ENCODE assay signal across 11 mouse cellular contexts in genomic region chr16:91716927-91717349, GRCm38 (mm10). TPM values are rescaled to one million over a fixed set of nuclear protein-coding genes. Genes with fewer than 3 reads are reported as not detected.
DNase-seq lines count a peak whose midpoint lies in the region; ATAC-seq and TF ChIP-seq lines count a peak whose summit lies in the region.
"Had no signal": no experiment of that assay in that cellular context is flagged by ENCODE, and none has a peak within 500 bp of the region (broad histone marks: within the 10 kb centered on the region; RNA-seq: fewer than 3 reads in every experiment).

No protein-coding gene starts in this region.

- DNase-seq in lung, embryonic 14.5 days: peak; percentile 21
- no peak for DNase-seq in lung, postnatal 14 days
- DNase-seq in liver, embryonic 13.5 days: peak; percentile 88
- no peak for DNase-seq in frontal cortex, postnatal 10 days (ENCODE audit: low spot score in 2 of 2)
- DNase-seq in adrenal gland, postnatal 4 days (ENCODE audit: low spot score in 2 of 2): no peak
- no peak for DNase-seq in urinary bladder, postnatal 14 days (ENCODE audit: low spot score)
- DNase-seq: left cerebral cortex, postnatal 4 days had no signal

- no peak overlapping the region for H3K4me3 ChIP-seq in lung, embryonic 14.5 days (ENCODE audit: low read depth, low read length)
- no peak overlapping the region for H3K4me3 ChIP-seq in heart, embryonic 12.5 days
- no peak overlapping the region for H3K4me3 ChIP-seq in liver, embryonic 13.5 days (replicated peaks)
- H3K4me3 ChIP-seq in stomach, embryonic 15.5 days (replicated peaks): no peak overlapping the region
- H3K4me3 ChIP-seq: neural tube, embryonic 12.5 days had no signal

- H3K9me3 ChIP-seq in lung, embryonic 14.5 days (ENCODE audit: low read depth, low read length): no peaks in the 10 kb centered on the region
- no peaks in the 10 kb centered on the region for H3K9me3 ChIP-seq in heart, embryonic 12.5 days (replicated peaks)
- H3K9me3 ChIP-seq in liver, embryonic 13.5 days (replicated peaks): no peaks in the 10 kb centered on the region
- H3K9me3 ChIP-seq in stomach, embryonic 15.5 days: no peaks in the 10 kb centered on the region
- H3K9me3 ChIP-seq: neural tube, embryonic 12.5 days had no signal

- 63% methylated on average over 11 of the region's 11 CpGs for WGBS in lung, embryonic 14.5 days
- WGBS in heart, embryonic 12.5 days: 52% methylated on average over 11 of the region's 11 CpGs
- WGBS in liver, embryonic 13.5 days (ENCODE audit: insufficient replicate concordance): 19% methylated on average over 11 of the region's 11 CpGs
- WGBS in stomach, embryonic 15.5 days: 77% methylated on average over 11 of the region's 11 CpGs

- H3K4me2 ChIP-seq in lung, embryonic 14.5 days: no peak overlapping the region
- no peak overlapping the region for H3K4me2 ChIP-seq in heart, embryonic 12.5 days
- peak overlapping the region; percentile 50 for H3K4me2 ChIP-seq in liver, embryonic 13.5 days
- no peak overlapping the region for H3K4me2 ChIP-seq in stomach, embryonic 15.5 days
- H3K4me2 ChIP-seq: neural tube, embryonic 12.5 days had no signal

- no peak overlapping the region for H3K27ac ChIP-seq in lung, embryonic 14.5 days (ENCODE audit: low read depth)
- peak overlapping the region; percentile 46; the same call in 1 of the 2 replicates for H3K27ac ChIP-seq in heart, embryonic 12.5 days (ENCODE audit: poor library complexity, severe bottlenecking)
- H3K27ac ChIP-seq in liver, embryonic 13.5 days: peak overlapping the region; percentile 98
- H3K27ac ChIP-seq in stomach, embryonic 15.5 days: no peak overlapping the region
- H3K27ac ChIP-seq: neural tube, embryonic 12.5 days had no signal

- H3K27me3 ChIP-seq in lung, embryonic 14.5 days (ENCODE audit: insufficient read depth, low read length): no peaks in the 10 kb centered on the region
- no peaks in the 10 kb centered on the region for H3K27me3 ChIP-seq in heart, embryonic 12.5 days (replicated peaks)
- no peaks in the 10 kb centered on the region for H3K27me3 ChIP-seq in liver, embryonic 13.5 days
- no peaks in the 10 kb centered on the region for H3K27me3 ChIP-seq in stomach, embryonic 15.5 days (replicated peaks)
- H3K27me3 ChIP-seq: neural tube, embryonic 12.5 days had no signal

- no peak for TF ChIP-seq CTCF in lung, embryonic 14.5 days (IDR thresholded peaks at IDR 0.05; ENCODE audit: low read depth)

- no peak overlapping the region for H3K9ac ChIP-seq in lung, embryonic 14.5 days
- H3K9ac ChIP-seq in heart, embryonic 12.5 days: no peak overlapping the region
- peak overlapping the region; percentile 64 for H3K9ac ChIP-seq in liver, embryonic 13.5 days
- H3K9ac ChIP-seq in stomach, embryonic 15.5 days: no peak overlapping the region
- H3K9ac ChIP-seq: neural tube, embryonic 12.5 days had no signal

- peak; percentile 63; the same call in 1 of the 2 replicates for ATAC-seq in lung, embryonic 14.5 days (ENCODE audit: insufficient read depth)
- ATAC-seq in heart, embryonic 12.5 days (ENCODE audit: insufficient number of reproducible peaks, low FRiP score): peak; percentile 97
- ATAC-seq in liver, embryonic 13.5 days (ENCODE audit: low read depth): peak; percentile 99
- ATAC-seq in stomach, embryonic 15.5 days (ENCODE audit: insufficient read depth, low FRiP score, low read depth): peak; percentile 93
- ATAC-seq: CD4-positive, CD25-positive, alpha-beta regulatory T cell, adult 4 months had no signal

- H3K4me1 ChIP-seq in lung, embryonic 14.5 days (ENCODE audit: insufficient read depth): no peaks in the 10 kb centered on the region
- H3K4me1 ChIP-seq in heart, embryonic 12.5 days (replicated peaks): no peaks in the 10 kb centered on the region
- H3K4me1 ChIP-seq in liver, embryonic 13.5 days (replicated peaks): peaks cover 34% of the 10 kb centered on the region
- H3K4me1 ChIP-seq in stomach, embryonic 15.5 days: no peaks in the 10 kb centered on the region
- H3K4me1 ChIP-seq: neural tube, embryonic 12.5 days had no signal

- peaks cover 19% of the 10 kb centered on the region for H3K36me3 ChIP-seq in lung, embryonic 14.5 days (ENCODE audit: insufficient read depth)
- peaks cover 69% of the 10 kb centered on the region for H3K36me3 ChIP-seq in heart, embryonic 12.5 days
- H3K36me3 ChIP-seq in liver, embryonic 13.5 days: peaks cover 57% of the 10 kb centered on the region
- H3K36me3 ChIP-seq in stomach, embryonic 15.5 days: peaks cover 15% of the 10 kb centered on the region

RNA-seq across cellular contexts. Expression of gene Cryzl1, which starts 11.8 kb away (rescaled TPM):
- polyA plus RNA-seq in lung, embryonic 14.5 days (2014; fragmentation: Nextera tagmentation; extraction: Ambion mirVana): 69.7 and 74.5 TPM in 2 replicates
- 48.2 and 54.5 TPM in 2 replicates for polyA plus RNA-seq in heart, embryonic 12.5 days (2016; fragmentation: Nextera tagmentation; extraction: Ambion mirVana)
- 39.6 and 40.0 TPM in 2 replicates for polyA plus RNA-seq in liver, embryonic 13.5 days (2015; fragmentation: Nextera tagmentation; extraction: Ambion mirVana)
- 67.6 and 71.6 TPM in 2 replicates for polyA plus RNA-seq in stomach, embryonic 15.5 days (2015; fragmentation: Nextera tagmentation; extraction: Ambion mirVana)
- 10 to 100 TPM; 61.0 to 67.9 TPM for total RNA-seq in adrenal gland, postnatal 4 days (2021)

RNA-seq across cellular contexts. Expression of gene Itsn1, which starts 12.1 kb away (rescaled TPM):
- 25.4 and 28.5 TPM in 2 replicates for polyA plus RNA-seq in lung, embryonic 14.5 days (2014; fragmentation: Nextera tagmentation; extraction: Ambion mirVana)
- polyA plus RNA-seq in heart, embryonic 12.5 days (2016; fragmentation: Nextera tagmentation; extraction: Ambion mirVana): 29.7 and 31.2 TPM in 2 replicates
- polyA plus RNA-seq in liver, embryonic 13.5 days (2015; fragmentation: Nextera tagmentation; extraction: Ambion mirVana): 48.3 and 58.2 TPM in 2 replicates
- polyA plus RNA-seq in stomach, embryonic 15.5 days (2015; fragmentation: Nextera tagmentation; extraction: Ambion mirVana): 19.4 and 21.7 TPM in 2 replicates
- 10 to 100 TPM; 54.5 to 59.7 TPM for total RNA-seq in adrenal gland, postnatal 4 days (2021)

RNA-seq across cellular contexts. Expression of gene Donson, which starts 28.4 kb away (rescaled TPM):
- 34.4 and 35.9 TPM in 2 replicates for polyA plus RNA-seq in lung, embryonic 14.5 days (2014; fragmentation: Nextera tagmentation; extraction: Ambion mirVana)
- polyA plus RNA-seq in heart, embryonic 12.5 days (2016; fragmentation: Nextera tagmentation; extraction: Ambion mirVana): 20.9 and 22.5 TPM in 2 replicates
- polyA plus RNA-seq in liver, embryonic 13.5 days (2015; fragmentation: Nextera tagmentation; extraction: Ambion mirVana): 33.9 and 36.7 TPM in 2 replicates
- 20.5 and 21.1 TPM in 2 replicates for polyA plus RNA-seq in stomach, embryonic 15.5 days (2015; fragmentation: Nextera tagmentation; extraction: Ambion mirVana)
- 10 to 100 TPM; 15.0 to 21.0 TPM for total RNA-seq in adrenal gland, postnatal 4 days (2021)

Comparison
In these comparisons a context has a peak if more than half of its experiments do, and no peak if none do; other contexts are left out.
1. DNase-seq: peak in lung, embryonic 14.5 days (single experiment) and liver, embryonic 13.5 days (single experiment); none in lung, postnatal 14 days (single experiment), frontal cortex, postnatal 10 days (0 of 2), adrenal gland, postnatal 4 days (0 of 2) and urinary bladder, postnatal 14 days (single experiment).
2. H3K27ac ChIP-seq: peak in heart, embryonic 12.5 days (single experiment) and liver, embryonic 13.5 days (single experiment); none in lung, embryonic 14.5 days (single experiment) and stomach, embryonic 15.5 days (single experiment).
3. Peak in every context shown above with its lines, with median percentiles within 50 percentile points of each other: ATAC-seq.